Mouse (Mus musculus): ENCODE data around the gene Lcn2.

The Lcn2 gene

GRCm38 (mm10) chr2:32412742-32413531, 24.9 kb upstream of the Lcn2 start:
- no peak for DNase-seq (ENCODE audit: low spot score)

GRCm38 (mm10) chr2:32411407-32411806, 23.4 kb upstream of the Lcn2 start:
- no peak for DNase-seq (ENCODE audit: low spot score)

GRCm38 (mm10) chr2:32408429-32409424, 20.7 kb upstream of the Lcn2 start:
- DNase-seq (ENCODE audit: low spot score) = no peak

- no peak for DNase-seq (ENCODE audit: low spot score)
Measured at GRCm38 (mm10) chr2:32407144-32407824, 19.2 kb upstream of the Lcn2 start.

GRCm38 (mm10) chr2:32404663-32405062, 16.6 kb upstream of the Lcn2 start:
- DNase-seq (ENCODE audit: low spot score) = peak; percentile 79

- no peak for DNase-seq (ENCODE audit: low spot score)
Measured at GRCm38 (mm10) chr2:32396695-32397094, 8.6 kb upstream of the Lcn2 start.

- DNase-seq (ENCODE audit: low spot score) = peak; percentile 69
Measured at GRCm38 (mm10) chr2:32395946-32396621, 8.0 kb upstream of the Lcn2 start.

GRCm38 (mm10) chr2:32395484-32395945, 7.5 kb upstream of the Lcn2 start, which contains the start of gene Ptges2:
Gene Ptges2 (plus strand): TSS chr2:32395896.
- DNase-seq (ENCODE audit: low spot score) = peak; percentile 63

- no peak for DNase-seq (ENCODE audit: low spot score)
Measured at GRCm38 (mm10) chr2:32394973-32395372, 6.9 kb upstream of the Lcn2 start.

GRCm38 (mm10) chr2:32392063-32392462, 4.0 kb upstream of the Lcn2 start:
- no peak for DNase-seq (ENCODE audit: low spot score)

GRCm38 (mm10) chr2:32390871-32391270, 2.8 kb upstream of the Lcn2 start:
- DNase-seq (ENCODE audit: low spot score) = no peak

- no peak for DNase-seq (ENCODE audit: low spot score)
Measured at GRCm38 (mm10) chr2:32389157-32389556, 1.1 kb upstream of the Lcn2 start.

GRCm38 (mm10) chr2:32382689-32383088, 5.4 kb downstream of the Lcn2 start:
- DNase-seq (ENCODE audit: low spot score) = no peak

GRCm38 (mm10) chr2:32381775-32382223, 6.3 kb downstream of the Lcn2 start, which contains the start of gene 1110008P14Rik:
Gene 1110008P14Rik (minus strand): TSS chr2:32381938.
- DNase-seq (ENCODE audit: low spot score) = peak; percentile 70

- DNase-seq (ENCODE audit: low spot score) = no peak
Measured at GRCm38 (mm10) chr2:32381141-32381774, 6.8 kb downstream of the Lcn2 start.

- no peak for DNase-seq (ENCODE audit: low spot score)
Measured at GRCm38 (mm10) chr2:32380001-32380500, 8.0 kb downstream of the Lcn2 start.

GRCm38 (mm10) chr2:32376963-32377362, 11.1 kb downstream of the Lcn2 start:
- no peak for DNase-seq (ENCODE audit: low spot score)

GRCm38 (mm10) chr2:32375317-32375940, 12.6 kb downstream of the Lcn2 start:
- DNase-seq (ENCODE audit: low spot score) = no peak

- DNase-seq (ENCODE audit: low spot score) = no peak
Measured at GRCm38 (mm10) chr2:32374191-32374590, 13.9 kb downstream of the Lcn2 start.

- no peak for DNase-seq (ENCODE audit: low spot score)
Measured at GRCm38 (mm10) chr2:32367315-32367714, 20.7 kb downstream of the Lcn2 start.
